ENCODE assay signal across 28 mouse cellular contexts in genomic region chr10:65183659-65184058, GRCm38 (mm10).
"Had no signal": no experiment of that assay in that cellular context is flagged by ENCODE, and none has a peak within 500 bp of the region (broad histone marks: within the 10 kb centered on the region; RNA-seq: fewer than 3 reads in every experiment).

No protein-coding gene starts in this region.

- H3K9me3 ChIP-seq: heart, embryonic 10.5 days; heart, embryonic 12.5 days; hindbrain, embryonic 10.5 days; hindbrain, embryonic 12.5 days; intestine, embryonic 15.5 days; limb, embryonic 10.5 days; limb, embryonic 12.5 days; liver, embryonic 13.5 days; liver, embryonic 15.5 days had no signal

- H3K4me1 ChIP-seq: heart, embryonic 10.5 days; heart, embryonic 12.5 days; hindbrain, embryonic 10.5 days; hindbrain, embryonic 12.5 days; intestine, embryonic 15.5 days; limb, embryonic 10.5 days; limb, embryonic 12.5 days; liver, embryonic 13.5 days; liver, embryonic 15.5 days had no signal

- H3K36me3 ChIP-seq: heart, embryonic 10.5 days; heart, embryonic 12.5 days; hindbrain, embryonic 10.5 days; hindbrain, embryonic 12.5 days; intestine, embryonic 15.5 days; limb, embryonic 10.5 days; limb, embryonic 12.5 days; liver, embryonic 13.5 days; liver, embryonic 15.5 days had no signal

- H3K4me3 ChIP-seq: heart, embryonic 10.5 days; heart, embryonic 12.5 days; hindbrain, embryonic 10.5 days; hindbrain, embryonic 12.5 days; intestine, embryonic 15.5 days; layer of hippocampus, adult 2 months; left cerebral cortex, adult 2 months; limb, embryonic 10.5 days; limb, embryonic 12.5 days; liver, embryonic 13.5 days; liver, embryonic 15.5 days had no signal

- H3K27ac ChIP-seq: heart, embryonic 10.5 days; hindbrain, embryonic 10.5 days; hindbrain, embryonic 12.5 days; hindbrain, embryonic 14.5 days; intestine, embryonic 15.5 days; layer of hippocampus, adult 2 months; left cerebral cortex, adult 2 months; limb, embryonic 10.5 days; limb, embryonic 12.5 days; liver, embryonic 13.5 days; liver, embryonic 15.5 days had no signal

- H3K4me2 ChIP-seq: heart, embryonic 12.5 days; hindbrain, embryonic 12.5 days; hindbrain, embryonic 14.5 days; intestine, embryonic 15.5 days; limb, embryonic 12.5 days; liver, embryonic 11.5 days; liver, embryonic 13.5 days; liver, embryonic 15.5 days had no signal

- ATAC-seq: hindbrain, embryonic 16.5 days; inflammation-experienced regulatory T-cells, adult 6 months; intestine, embryonic 15.5 days; intestine, postnatal 0 days; liver, postnatal 0 days had no signal

- DNase-seq: gastrocnemius, postnatal 10 days; gastrocnemius, postnatal 25 days; heart, adult 18-20 months; heart, postnatal 10 days; heart, postnatal 4 days; kidney, adult 18-20 months; kidney, adult 8-10 months; kidney, postnatal 10 days; kidney, postnatal 25 days; kidney, postnatal 4 days; liver; liver, embryonic 13.5 days; liver, postnatal 0 days had no signal

- H3K27me3 ChIP-seq: heart, embryonic 12.5 days; hindbrain, embryonic 12.5 days; intestine, embryonic 15.5 days; limb, embryonic 12.5 days; liver, embryonic 13.5 days; liver, embryonic 15.5 days had no signal

- H3K9ac ChIP-seq: heart, embryonic 12.5 days; hindbrain, embryonic 12.5 days; hindbrain, embryonic 14.5 days; intestine, embryonic 15.5 days; limb, embryonic 12.5 days; liver, embryonic 13.5 days; liver, embryonic 15.5 days; liver, postnatal 0 days had no signal
